Mouse (Mus musculus) brain, adult 2 months (tissue): ENCODE measurements around the gene Gm5640.
"Not testable (repeated sequence)": the region's sequence is repeated elsewhere in the genome, so short reads cannot be mapped to it uniquely, and the experiment has no call there.

Source experiments
- DNase-seq: peaks from one replicate; pipeline ENCODE4 v3.0.0; 2011; ENCODE audit warnings: low read depth, low spot score

Gm5640 gene

DNA sequence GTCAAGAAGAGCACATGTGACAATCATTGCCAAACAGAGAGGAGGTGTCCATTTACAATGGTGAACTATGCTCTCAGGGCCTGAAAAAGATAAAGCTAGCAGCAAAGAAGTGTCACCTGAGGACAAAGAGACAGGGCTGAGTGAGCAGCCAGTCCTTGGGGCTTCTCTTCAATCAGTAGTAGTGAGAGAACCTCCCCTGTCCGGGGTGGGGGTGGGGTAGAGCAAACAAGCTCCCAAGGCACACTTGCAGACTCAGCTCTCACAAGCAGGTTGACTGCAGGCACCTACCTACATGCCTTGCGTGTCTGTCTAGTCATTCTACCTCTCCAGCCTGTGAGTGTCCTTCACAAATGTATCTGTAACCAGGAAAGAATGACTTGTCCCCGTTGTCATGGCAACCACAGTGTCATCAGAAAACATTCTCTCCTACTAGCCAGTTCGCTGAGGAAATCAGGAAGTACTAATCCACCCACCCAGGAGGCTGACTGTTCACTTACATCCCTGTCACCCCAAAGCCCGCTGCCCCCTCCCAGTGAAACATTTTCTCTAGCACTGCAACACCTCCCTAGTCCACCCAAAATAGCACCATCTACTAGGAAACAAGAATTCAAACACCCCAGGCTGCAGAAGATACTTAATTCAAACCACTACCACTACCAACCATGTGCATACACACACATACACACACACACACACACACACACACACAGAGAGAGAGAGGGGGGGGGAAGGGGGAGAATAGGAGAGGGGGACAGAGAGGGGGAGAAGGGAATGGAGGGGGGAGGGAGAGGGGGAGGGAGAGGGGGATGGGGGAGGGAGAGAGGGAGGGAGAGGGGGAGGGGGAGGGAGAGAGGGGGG, at the start of gene Gm5640:
Gm5640 (minus strand) TSS at position 170 of the 858 bp plus-strand sequence.
- DNase-seq, result peak; percentile 48

GRCm38 (mm10) chrX:74646393-74646792, 958 bp upstream of the Gm5640 start:
- not testable (repeated sequence) for DNase-seq

GRCm38 (mm10) chrX:74592379-74592778, 53.1 kb downstream of the Gm5640 start, which contains the start of gene Olfr1325:
Olfr1325 (plus strand) TSS chrX:74592679.
- DNase-seq, result no peak
